Mouse (Mus musculus) lung, embryonic 16.5 days (tissue): ENCODE data around the gene Lgr4. TPM values are rescaled to one million over a fixed set of nuclear protein-coding genes. Genes with fewer than 3 reads are reported as not detected.

Source experiments
- ATAC-seq: fragments of 200-750 bp; cut with Nextera tagmentation; 2 replicates; pipeline ENCODE4 v1.8.0; 2017; ENCODE audit warnings: low read depth, mild to moderate bottlenecking, moderate library complexity
- H3K27ac ChIP-seq: fragments of 300-500 bp; sonication (generic); 2 replicates; pipeline ENCODE4 v1.5.1; 2014; ENCODE audit warnings: mild to moderate bottlenecking, control low read depth, low read length
- H3K27me3 ChIP-seq: fragments of 300-500 bp; sonication (generic); 2 replicates; pipeline ENCODE4 v1.6.1; 2014; ENCODE audit warnings: low read depth, low read length, mixed read lengths; ENCODE audit not compliant: control insufficient read depth, insufficient read depth
- H3K36me3 ChIP-seq: fragments of 300-500 bp; sonication (generic); 2 replicates; pipeline ENCODE4 v1.6.1; 2014; ENCODE audit warnings: low read length; ENCODE audit not compliant: control insufficient read depth, insufficient read depth
- H3K4me1 ChIP-seq: fragments of 300-500 bp; sonication (generic); replicated peaks from 2 replicates; pipeline ENCODE4 v1.6.1; 2014; ENCODE audit warnings: low read length, mixed read lengths; ENCODE audit not compliant: control insufficient read depth, insufficient read depth
- H3K4me2 ChIP-seq: fragments of 300-500 bp; sonication (generic); 2 replicates; pipeline ENCODE4 v1.6.1; 2014; ENCODE audit warnings: low read depth, low read length, control low read depth
- H3K4me3 ChIP-seq: fragments of 300-500 bp; sonication (generic); 2 replicates; pipeline ENCODE4 v1.5.1; 2014; ENCODE audit warnings: mild to moderate bottlenecking, low read length, control low read depth
- H3K9ac ChIP-seq: fragments of 300-500 bp; sonication (generic); 2 replicates; pipeline ENCODE4 v1.6.1; 2014; ENCODE audit warnings: low read length, control low read depth
- H3K9me3 ChIP-seq: fragments of 300-500 bp; sonication (generic); 2 replicates; pipeline ENCODE4 v1.6.1; 2016; ENCODE audit warnings: low read length; ENCODE audit not compliant: control insufficient read depth
- WGBS: fragments of 180-500 bp; shearing (Covaris S2); extraction: QIAGEN DNeasy Blood & Tissue Kit; methylation state at CpG from one replicate; pipeline ENCODE4 v1.1.7; 2014; 5-methylcytosine and 5-hydroxymethylcytosine counted together
- polyA plus RNA-seq: library from polyadenylated mRNA; unstranded; fragments of >200 nt; fragmentation: Nextera tagmentation; extraction: Ambion mirVana; gene quantifications from 2 replicates; pipeline ENCODE4 v1.2.1, GENCODE M21; 2015

The Lgr4 gene
- polyA plus RNA-seq, 1 experiment from 2014 or later, result 2.0 TPM

DNA sequence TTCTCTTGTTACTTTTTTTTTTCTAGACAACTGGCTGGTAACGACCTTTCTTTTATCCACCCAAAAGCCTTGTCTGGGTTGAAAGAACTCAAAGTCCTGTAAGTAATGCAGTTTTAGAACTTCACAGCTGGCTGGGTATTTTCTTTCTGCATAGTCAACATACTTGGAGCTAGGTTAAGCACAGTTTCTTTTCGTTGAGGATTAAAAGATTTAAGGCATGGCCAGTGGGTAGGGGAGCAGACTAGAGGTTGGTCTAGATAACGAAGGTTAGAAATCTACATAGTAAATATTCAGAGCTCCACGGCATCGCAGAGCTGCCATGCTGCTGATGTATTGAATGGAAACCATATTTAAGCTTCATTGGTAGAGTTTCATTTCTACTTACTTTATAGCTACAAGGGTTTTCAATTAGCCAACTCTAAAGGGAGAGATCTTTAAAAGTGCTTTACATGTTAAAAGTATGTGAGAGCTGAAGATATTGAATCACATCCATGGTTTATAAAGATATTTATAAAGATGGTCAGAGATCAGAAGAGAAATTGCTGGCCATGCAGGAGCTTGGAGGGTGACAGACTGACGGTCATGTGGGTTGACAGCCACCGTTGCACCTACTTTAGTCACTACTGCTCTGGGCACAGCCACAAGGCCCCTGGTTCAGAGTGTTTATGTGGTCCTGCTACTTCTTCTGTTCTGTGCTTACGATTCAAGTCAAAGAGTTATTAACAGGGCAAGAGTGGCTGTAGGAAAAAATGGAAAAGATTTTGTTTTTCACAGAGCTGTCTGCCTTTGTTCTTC is 72.4 kb downstream of the Lgr4 start:
- H3K4me1 ChIP-seq, result no peaks in the 10 kb centered on the region
- no peak overlapping the region for H3K9ac ChIP-seq
- H3K4me3 ChIP-seq, result no peak overlapping the region
- H3K27ac ChIP-seq, result no peak overlapping the region
- WGBS, result 53% methylated on average over 8 of the region's 8 CpGs
- H3K4me2 ChIP-seq, result no peak overlapping the region
- no peaks in the 10 kb centered on the region for H3K36me3 ChIP-seq
- peaks cover 13% of the 10 kb centered on the region for H3K27me3 ChIP-seq
- ATAC-seq, result no peak
- no peaks in the 10 kb centered on the region for H3K9me3 ChIP-seq

DNA sequence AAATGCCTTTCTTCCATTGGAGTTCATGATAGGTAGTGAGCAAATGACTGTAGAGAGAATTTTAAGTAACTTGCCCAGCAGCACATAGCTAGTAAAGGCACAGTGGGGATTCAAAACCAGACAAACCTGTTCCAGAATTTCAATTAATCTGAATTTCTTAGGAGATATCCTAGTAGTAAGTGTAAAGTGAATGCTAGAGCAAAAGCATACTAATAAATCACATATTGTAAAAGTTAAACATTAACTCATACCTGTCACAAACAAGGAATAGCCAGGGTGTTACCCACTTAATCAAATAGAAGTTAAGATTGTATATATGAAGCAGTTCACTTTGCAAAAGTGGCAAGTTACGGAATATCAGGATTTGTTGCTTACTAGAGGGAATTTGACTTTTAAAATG is 74.3 kb downstream of the Lgr4 start:
- no peak overlapping the region for H3K4me2 ChIP-seq
- ATAC-seq, result no peak

DNA sequence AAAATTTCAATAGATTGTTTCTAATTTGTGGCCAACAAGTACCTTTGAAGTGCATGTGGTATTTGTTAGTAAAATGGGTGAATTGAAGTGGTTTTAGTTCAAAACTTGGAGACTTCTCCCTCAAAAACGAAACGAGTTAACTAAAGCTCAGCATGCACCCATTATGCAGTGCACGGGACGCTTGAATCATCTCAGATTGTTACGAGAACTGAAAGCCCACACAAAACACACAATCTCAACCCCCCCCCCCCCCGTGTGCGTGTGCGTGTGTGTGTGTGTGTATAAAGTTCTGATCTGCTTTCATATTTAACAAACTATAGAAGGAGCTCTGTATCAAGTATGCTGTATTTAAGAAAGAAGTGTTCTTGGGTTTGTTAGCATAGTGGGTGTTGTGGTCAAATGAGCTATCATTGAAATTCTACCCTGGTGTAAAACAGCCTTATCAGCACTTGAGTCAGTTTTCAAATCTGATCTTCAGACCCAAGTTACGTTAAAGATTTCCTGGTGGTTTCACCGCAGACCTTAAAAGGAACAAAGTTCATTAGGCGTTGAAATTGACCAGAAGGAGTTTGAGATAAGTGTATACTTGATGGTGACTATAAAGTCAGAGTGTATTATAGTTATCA is 75.1 kb downstream of the Lgr4 start:
- Histone ChIP-seq H3K4me2 (no peak overlapping the region), H3K9me3 (no peaks in the 10 kb centered on the region), H3K4me1 (no peaks in the 10 kb centered on the region)

More for the DNA sequence above, 74.3 kb downstream of the Lgr4 start:
- Histone ChIP-seq H3K4me3 (no peak overlapping the region), H3K27me3 (peaks cover 14% of the 10 kb centered on the region), H3K27ac (no peak overlapping the region), H3K9me3 (no peaks in the 10 kb centered on the region), H3K36me3 (no peaks in the 10 kb centered on the region), H3K4me1 (no peaks in the 10 kb centered on the region), H3K9ac (no peak overlapping the region)
- 73% methylated on average over 1 of the region's 1 CpGs for WGBS

DNA sequence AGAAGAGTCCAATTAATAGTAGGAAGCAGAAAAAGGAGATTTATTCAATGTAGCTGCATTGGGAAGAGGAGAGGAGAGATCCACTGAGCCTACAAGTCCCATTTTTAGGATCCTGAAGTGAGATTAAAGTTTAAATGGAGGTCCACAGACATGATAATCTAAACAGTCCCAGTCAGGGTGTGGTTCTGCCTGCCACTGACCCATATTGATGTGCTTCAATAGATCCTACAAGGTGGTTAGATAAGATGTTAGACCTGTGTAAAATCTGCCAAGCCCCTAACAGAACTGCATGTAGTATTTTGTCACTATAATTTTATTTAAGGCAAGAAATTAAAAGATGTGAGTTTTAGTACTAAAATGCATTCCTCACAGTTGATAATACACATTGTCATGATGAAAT is 76.0 kb downstream of the Lgr4 start:
- Histone ChIP-seq H3K9me3 (no peaks in the 10 kb centered on the region), H3K36me3 (no peaks in the 10 kb centered on the region), H3K4me1 (no peaks in the 10 kb centered on the region), H3K27me3 (peaks cover 14% of the 10 kb centered on the region), H3K27ac (no peak overlapping the region), H3K9ac (no peak overlapping the region), H3K4me3 (no peak overlapping the region), H3K4me2 (no peak overlapping the region)
- ATAC-seq, result no peak

More for the DNA sequence above, 75.1 kb downstream of the Lgr4 start:
- H3K9ac ChIP-seq, result no peak overlapping the region
- H3K27ac ChIP-seq, result no peak overlapping the region
- ATAC-seq, result no peak
- WGBS, result 47% methylated on average over 11 of the region's 11 CpGs
- H3K27me3 ChIP-seq, result peaks cover 14% of the 10 kb centered on the region
- H3K4me3 ChIP-seq, result no peak overlapping the region
- no peaks in the 10 kb centered on the region for H3K36me3 ChIP-seq

DNA sequence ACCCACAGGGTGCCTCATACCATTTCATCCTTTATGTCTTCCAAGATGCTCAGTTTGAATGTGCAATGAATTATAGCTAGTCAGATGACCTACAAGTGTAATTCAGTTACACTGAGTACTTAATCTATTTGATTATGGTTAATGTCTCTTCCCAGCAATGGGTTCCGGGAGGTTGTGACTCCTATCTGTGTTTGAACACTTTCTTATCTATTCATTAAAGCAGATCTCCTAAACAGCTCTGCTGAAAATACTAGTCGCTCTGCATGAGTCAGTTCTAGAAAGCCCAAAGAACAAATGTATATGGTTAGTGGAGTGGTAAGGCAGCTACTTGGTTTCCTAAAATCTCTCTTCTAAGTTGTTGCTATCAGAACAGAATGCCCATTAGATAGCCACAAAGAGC is 77.6 kb downstream of the Lgr4 start:
- 31% methylated on average over 2 of the region's 2 CpGs for WGBS
- no peak for ATAC-seq
- Histone ChIP-seq H3K4me2 (no peak overlapping the region), H3K36me3 (no peaks in the 10 kb centered on the region), H3K27me3 (peaks cover 18% of the 10 kb centered on the region), H3K9me3 (no peaks in the 10 kb centered on the region), H3K27ac (no peak overlapping the region), H3K9ac (no peak overlapping the region), H3K4me1 (no peaks in the 10 kb centered on the region), H3K4me3 (no peak overlapping the region)

DNA sequence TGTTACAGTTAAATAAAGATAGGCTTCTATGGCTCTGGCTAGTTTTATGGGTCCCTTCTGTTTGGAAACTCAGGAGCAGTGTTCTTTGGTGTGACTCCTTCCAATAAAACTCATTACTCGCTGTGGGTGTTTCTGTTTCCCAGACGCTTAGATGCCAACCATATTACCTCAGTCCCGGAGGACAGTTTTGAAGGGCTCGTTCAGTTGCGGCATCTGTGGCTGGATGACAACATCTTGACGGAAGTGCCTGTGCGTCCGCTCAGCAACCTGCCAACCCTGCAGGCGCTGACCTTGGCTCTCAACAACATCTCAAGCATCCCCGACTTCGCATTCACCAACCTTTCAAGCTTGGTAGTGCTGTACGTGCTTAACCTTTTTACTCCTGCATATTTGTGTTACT is 79.0 kb downstream of the Lgr4 start:
- no peak overlapping the region for H3K4me2 ChIP-seq
- peaks cover 13% of the 10 kb centered on the region for H3K27me3 ChIP-seq
- 53% methylated on average over 12 of the region's 12 CpGs for WGBS
- H3K27ac ChIP-seq, result no peak overlapping the region
- no peaks in the 10 kb centered on the region for H3K4me1 ChIP-seq
- ATAC-seq, result no peak
- H3K9ac ChIP-seq, result no peak overlapping the region
- H3K4me3 ChIP-seq, result no peak overlapping the region
- H3K9me3 ChIP-seq, result no peaks in the 10 kb centered on the region
- H3K36me3 ChIP-seq, result no peaks in the 10 kb centered on the region

DNA sequence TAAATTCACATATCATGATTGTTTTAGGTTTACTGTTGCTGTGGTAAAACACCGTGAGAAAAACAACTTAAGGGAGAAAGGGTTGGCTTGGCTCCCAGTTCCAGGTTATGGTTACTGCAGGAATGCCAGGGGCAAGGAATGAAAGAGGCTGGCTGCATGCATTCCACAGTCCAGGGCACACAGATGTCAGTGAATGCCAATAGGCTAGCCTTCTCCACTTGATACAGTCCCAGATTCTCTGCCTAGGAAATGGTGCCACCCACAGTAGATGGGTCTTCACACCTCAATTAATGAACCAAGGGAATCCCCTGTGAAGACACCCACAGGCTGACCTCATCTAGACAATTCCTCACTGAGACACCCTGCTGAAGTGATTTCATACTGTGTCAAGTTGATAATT is 87.2 kb downstream of the Lgr4 start:
- Histone ChIP-seq H3K4me3 (no peak overlapping the region), H3K9ac (no peak overlapping the region), H3K27me3 (peaks cover 1% of the 10 kb centered on the region; the same call in 1 of the 2 replicates), H3K9me3 (no peaks in the 10 kb centered on the region), H3K27ac (no peak overlapping the region), H3K4me1 (no peaks in the 10 kb centered on the region), H3K36me3 (no peaks in the 10 kb centered on the region), H3K4me2 (no peak overlapping the region)
- no peak for ATAC-seq
- WGBS, result 70% methylated on average over 1 of the region's 1 CpGs

DNA sequence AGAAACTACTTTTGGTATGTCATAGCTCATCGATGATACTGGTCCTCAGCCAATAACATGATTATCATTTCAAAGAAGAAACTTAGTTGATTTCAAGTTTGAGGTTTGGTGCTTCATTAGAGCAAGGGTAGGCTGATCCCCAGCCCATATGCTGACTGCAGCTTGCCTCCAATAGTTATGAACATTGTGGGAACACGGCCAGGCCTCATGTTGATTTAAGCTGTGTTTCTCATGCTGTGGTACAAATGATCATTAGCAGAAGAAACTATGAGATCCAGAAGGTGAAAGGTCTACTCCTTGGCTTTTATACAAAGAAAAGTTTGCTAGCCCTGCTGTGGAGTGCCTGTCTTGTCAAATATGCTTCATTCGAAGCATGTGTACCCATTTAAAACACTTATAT is 87.7 kb downstream of the Lgr4 start:
- 56% methylated on average over 3 of the region's 3 CpGs for WGBS
- no peaks in the 10 kb centered on the region for H3K36me3 ChIP-seq
- ATAC-seq, result no peak

DNA sequence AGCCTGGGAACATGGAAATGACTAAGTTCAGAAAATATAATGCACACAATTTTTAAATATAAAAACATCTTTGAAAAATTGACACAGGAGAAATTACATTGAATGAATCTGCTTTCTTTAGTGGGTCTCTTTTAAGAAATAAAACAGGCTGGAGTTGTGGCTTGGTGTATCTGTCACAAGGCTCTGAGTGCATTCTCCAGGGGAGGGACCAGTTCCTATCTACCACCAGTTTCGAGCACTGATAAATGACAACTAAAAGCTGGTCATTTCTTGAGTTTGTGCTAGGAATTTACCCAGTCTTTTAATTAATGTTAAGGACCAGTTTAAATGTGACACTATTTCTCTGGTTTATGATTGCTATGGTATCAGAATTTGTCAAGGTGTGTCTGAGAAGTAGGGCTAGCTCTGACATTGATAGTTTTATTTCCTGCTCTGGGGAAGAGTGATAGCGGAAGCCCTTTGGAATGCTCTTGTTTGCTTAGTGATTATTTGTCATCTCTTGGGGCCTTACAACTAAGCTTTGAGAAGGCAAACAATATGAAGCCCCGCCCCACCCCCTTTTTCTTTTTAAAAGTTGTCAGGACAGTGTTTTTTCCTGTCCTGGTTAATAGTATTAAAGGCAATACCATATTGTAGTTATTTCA is 88.3 kb downstream of the Lgr4 start:
- Histone ChIP-seq H3K4me1 (no peaks in the 10 kb centered on the region), H3K9ac (no peak overlapping the region), H3K4me2 (no peak overlapping the region), H3K27ac (no peak overlapping the region), H3K9me3 (no peaks in the 10 kb centered on the region), H3K4me3 (no peak overlapping the region), H3K36me3 (no peaks in the 10 kb centered on the region), H3K27me3 (no peaks in the 10 kb centered on the region)
- 68% methylated on average over 3 of the region's 3 CpGs for WGBS
- no peak for ATAC-seq

More for the DNA sequence above, 87.7 kb downstream of the Lgr4 start:
- Histone ChIP-seq H3K27me3 (no peaks in the 10 kb centered on the region), H3K27ac (no peak overlapping the region), H3K9me3 (no peaks in the 10 kb centered on the region), H3K9ac (no peak overlapping the region), H3K4me2 (no peak overlapping the region), H3K4me3 (no peak overlapping the region), H3K4me1 (no peaks in the 10 kb centered on the region)
